Mouse (Mus musculus) lung, embryonic 15.5 days (tissue): ENCODE measurements around the gene Tcte2. TPM values are rescaled to one million over a fixed set of nuclear protein-coding genes. Genes with fewer than 3 reads are reported as not detected.

Experiments
- ATAC-seq: fragments of 200-750 bp; cut with Nextera tagmentation; 2 replicates; pipeline ENCODE4 v1.8.0; 2017; ENCODE audit warnings: moderate number of reproducible peaks, borderline replicate concordance; ENCODE audit not compliant: low FRiP score, low TSS enrichment; ENCODE audit errors: extremely low read depth
- H3K27ac ChIP-seq: fragments of 300-500 bp; sonication (generic); 2 replicates; pipeline ENCODE4 v1.5.1; 2015; ENCODE audit warnings: moderate library complexity, mild to moderate bottlenecking, inconsistent platforms
- H3K27me3 ChIP-seq: fragments of 300-500 bp; sonication (generic); 2 replicates; pipeline ENCODE4 v1.6.1; 2015; ENCODE audit warnings: inconsistent platforms
- H3K36me3 ChIP-seq: fragments of 300-500 bp; sonication (generic); 2 replicates; pipeline ENCODE4 v1.6.1; 2015; ENCODE audit warnings: inconsistent platforms
- H3K4me1 ChIP-seq: fragments of 300-500 bp; sonication (generic); 2 replicates; pipeline ENCODE4 v1.6.1; 2015; ENCODE audit warnings: inconsistent platforms
- H3K4me2 ChIP-seq: fragments of 300-500 bp; sonication (generic); 2 replicates; pipeline ENCODE4 v1.6.1; 2015; ENCODE audit warnings: inconsistent platforms, mild to moderate bottlenecking, moderate library complexity
- H3K4me3 ChIP-seq: fragments of 300-500 bp; sonication (generic); 2 replicates; pipeline ENCODE4 v1.5.1; 2015; ENCODE audit warnings: mild to moderate bottlenecking, inconsistent platforms
- H3K9ac ChIP-seq: fragments of 300-500 bp; sonication (generic); 2 replicates; pipeline ENCODE4 v1.6.1; 2015; ENCODE audit warnings: inconsistent platforms
- H3K9me3 ChIP-seq: fragments of 300-500 bp; sonication (generic); 2 replicates; pipeline ENCODE4 v1.6.1; 2016; ENCODE audit warnings: inconsistent platforms
- WGBS: fragments of 180-500 bp; shearing (Covaris S2); methylation state at CpG from one replicate; pipeline ENCODE4 v1.1.7; 2015; 5-methylcytosine and 5-hydroxymethylcytosine counted together
- polyA plus RNA-seq: library from polyadenylated mRNA; unstranded; fragments of >200 nt; fragmentation: Nextera tagmentation; extraction: Ambion mirVana; gene quantifications from 2 replicates; pipeline ENCODE4 v1.2.1, GENCODE M21; 2015

Tcte2 gene
- polyA plus RNA-seq, 1 experiment from 2014 or later, result 5.1 TPM

DNA sequence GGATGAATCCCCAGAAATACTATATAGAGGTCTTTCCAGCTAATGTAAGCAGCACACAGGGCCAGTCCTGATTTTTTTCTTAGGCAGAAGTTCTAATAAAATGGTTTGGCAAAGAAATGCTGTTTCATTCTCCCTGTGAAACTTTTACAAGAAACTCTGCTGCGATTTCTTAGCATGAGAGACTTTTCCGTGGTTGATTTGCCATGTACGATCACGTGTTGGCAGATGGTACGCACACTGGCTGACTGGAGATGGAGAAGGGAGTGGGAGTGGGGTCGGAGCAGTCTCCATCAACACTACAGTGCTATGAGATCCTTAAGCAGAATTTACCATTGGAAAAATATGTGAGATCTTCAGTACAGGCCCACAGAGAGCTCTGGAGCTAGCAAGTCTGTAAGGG lies 17.4 kb downstream of the Tcte2 start:
- Histone ChIP-seq H3K4me2 (no peak overlapping the region), H3K27ac (peak overlapping the region; percentile 87), H3K27me3 (no peaks in the 10 kb centered on the region), H3K36me3 (no peaks in the 10 kb centered on the region), H3K4me3 (no peak overlapping the region), H3K9ac (no peak overlapping the region), H3K9me3 (no peaks in the 10 kb centered on the region), H3K4me1 (peaks cover 65% of the 10 kb centered on the region)
- WGBS, result 32% methylated on average over 6 of the region's 6 CpGs
- ATAC-seq, result no peak

DNA sequence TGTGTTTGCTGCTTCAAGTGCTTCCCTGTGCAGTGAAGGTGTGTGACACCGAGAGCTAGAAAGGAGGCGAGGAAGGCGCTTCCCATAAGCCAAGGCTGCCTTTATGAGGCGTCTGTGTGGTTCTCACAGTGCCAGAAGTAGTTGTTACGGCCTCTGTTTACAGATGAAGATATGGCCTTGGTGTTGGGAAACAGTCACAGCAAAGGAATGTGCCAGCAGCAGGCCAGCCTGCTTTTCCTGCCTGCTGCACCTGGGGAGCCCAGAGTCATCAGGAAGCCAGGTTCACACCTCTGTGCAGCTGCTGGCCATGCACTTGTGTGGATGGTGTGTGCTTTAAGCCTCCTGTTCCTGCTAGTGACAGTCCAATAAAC lies 17.9 kb downstream of the Tcte2 start:
- H3K36me3 ChIP-seq, result no peaks in the 10 kb centered on the region
- no peaks in the 10 kb centered on the region for H3K27me3 ChIP-seq
- H3K4me3 ChIP-seq, result no peak overlapping the region
- H3K9ac ChIP-seq, result no peak overlapping the region
- H3K4me1 ChIP-seq, result peaks cover 65% of the 10 kb centered on the region
- H3K9me3 ChIP-seq, result no peaks in the 10 kb centered on the region
- H3K27ac ChIP-seq, result peak overlapping the region; percentile 87
- peak; percentile 47; the same call in 1 of the 2 replicates for ATAC-seq
- WGBS, result 7% methylated on average over 5 of the region's 5 CpGs
- H3K4me2 ChIP-seq, result peak overlapping the region; percentile 18; the same call in 1 of the 2 replicates

DNA sequence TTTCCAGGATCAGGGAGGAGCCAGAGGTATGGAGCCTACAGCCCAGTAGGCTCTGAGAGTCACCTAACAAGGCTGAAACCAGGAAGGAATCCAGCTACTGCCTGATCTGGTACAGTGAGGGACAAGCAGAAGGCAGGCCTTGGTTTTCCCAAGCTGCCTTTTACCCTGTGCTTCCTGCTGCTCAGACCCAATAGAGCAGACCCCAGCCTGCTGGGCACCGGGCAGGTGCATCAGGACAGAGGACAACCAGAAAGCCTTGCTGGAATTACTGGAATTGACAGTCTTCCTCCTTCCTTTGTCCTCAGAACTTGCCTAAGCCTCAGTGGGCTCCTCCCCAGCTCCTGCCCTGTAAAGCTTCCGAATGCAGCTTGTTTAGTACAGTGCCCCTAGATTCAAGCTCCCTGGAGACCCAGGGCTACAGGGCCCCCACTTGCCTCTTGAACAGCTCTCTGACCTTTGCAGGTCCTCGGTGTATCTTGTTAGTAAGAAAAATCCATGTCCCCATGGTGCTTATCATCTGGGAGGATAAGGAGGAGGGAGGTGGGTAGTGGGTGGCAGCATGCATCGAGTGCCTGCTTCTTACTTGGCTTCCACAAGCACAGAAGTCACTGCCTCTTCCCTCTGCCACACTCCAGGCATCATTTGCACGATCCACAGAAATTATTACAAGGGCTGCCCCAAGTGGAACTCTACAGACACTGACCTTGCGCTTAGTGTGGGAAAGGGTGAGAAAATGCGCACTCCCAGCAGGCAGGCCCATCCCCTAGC lies 18.5 kb downstream of the Tcte2 start:
- H3K4me1 ChIP-seq, result peaks cover 65% of the 10 kb centered on the region
- H3K4me2 ChIP-seq, result peak overlapping the region; percentile 18; the same call in 1 of the 2 replicates
- H3K27ac ChIP-seq, result peak overlapping the region; percentile 87
- no peak overlapping the region for H3K4me3 ChIP-seq
- H3K27me3 ChIP-seq, result no peaks in the 10 kb centered on the region
- ATAC-seq, result no peak; the same call in 1 of the 2 replicates
- no peaks in the 10 kb centered on the region for H3K9me3 ChIP-seq
- no peaks in the 10 kb centered on the region for H3K36me3 ChIP-seq
- H3K9ac ChIP-seq, result no peak overlapping the region
- 33% methylated on average over 7 of the region's 7 CpGs for WGBS

DNA sequence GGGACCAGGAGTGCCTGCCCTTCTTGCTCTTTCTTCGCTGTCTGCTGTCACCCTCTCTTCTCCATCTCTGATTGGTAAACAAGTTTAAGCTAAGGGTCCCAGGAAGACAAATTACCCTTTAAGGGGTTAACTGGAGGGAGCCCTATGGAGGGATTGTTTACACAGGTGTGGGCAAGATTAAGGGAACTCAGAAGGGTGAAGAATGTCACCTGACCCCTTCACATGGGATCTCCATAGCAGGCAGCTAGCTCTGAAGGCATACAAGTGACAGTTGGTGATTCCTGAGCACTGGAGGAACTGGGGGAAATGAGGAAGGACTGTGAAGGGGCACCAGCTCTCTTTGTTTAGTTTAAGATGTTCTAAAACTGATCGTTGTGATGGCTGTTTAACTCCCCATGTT lies 19.3 kb downstream of the Tcte2 start:
- H3K36me3 ChIP-seq, result no peaks in the 10 kb centered on the region
- H3K27ac ChIP-seq, result peak overlapping the region; percentile 0; the same call in 1 of the 2 replicates
- no peak for ATAC-seq
- H3K4me1 ChIP-seq, result peaks cover 71% of the 10 kb centered on the region
- 23% methylated on average over 2 of the region's 2 CpGs for WGBS
- H3K9me3 ChIP-seq, result no peaks in the 10 kb centered on the region
- H3K9ac ChIP-seq, result no peak overlapping the region
- H3K4me3 ChIP-seq, result no peak overlapping the region
- H3K27me3 ChIP-seq, result no peaks in the 10 kb centered on the region
- no peak overlapping the region for H3K4me2 ChIP-seq

DNA sequence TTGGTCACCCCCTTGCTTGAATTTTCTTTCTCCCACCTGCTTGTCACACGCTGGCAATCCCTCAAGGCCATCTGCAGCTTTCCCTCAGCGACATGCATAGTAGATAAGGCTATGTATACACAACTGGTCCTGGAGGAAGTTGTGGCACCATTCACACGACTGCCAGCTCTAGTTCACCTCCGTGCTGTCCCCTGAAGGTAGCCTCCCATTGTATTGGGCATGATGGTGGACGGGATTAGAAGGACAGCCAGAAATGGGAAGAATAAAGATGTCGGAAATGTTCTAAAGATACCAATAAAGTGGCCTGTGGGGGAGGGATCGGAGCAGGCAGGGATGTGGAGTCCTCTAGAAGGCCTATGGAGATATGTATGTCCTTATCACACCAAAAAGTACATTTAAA lies 20.0 kb downstream of the Tcte2 start:
- Histone ChIP-seq H3K4me3 (no peak overlapping the region), H3K27ac (peak overlapping the region; percentile 70; the same call in 1 of the 2 replicates), H3K36me3 (no peaks in the 10 kb centered on the region), H3K9me3 (no peaks in the 10 kb centered on the region), H3K9ac (no peak overlapping the region), H3K4me2 (no peak overlapping the region), H3K4me1 (peaks cover 74% of the 10 kb centered on the region), H3K27me3 (no peaks in the 10 kb centered on the region)
- ATAC-seq, result no peak
- 46% methylated on average over 7 of the region's 7 CpGs for WGBS

GRCm38 (mm10) chr17:13740796-13741195 lies 20.8 kb downstream of the Tcte2 start:
- ATAC-seq, result no peak
- Histone ChIP-seq H3K4me3 (no peak overlapping the region), H3K27me3 (no peaks in the 10 kb centered on the region), H3K4me1 (peaks cover 71% of the 10 kb centered on the region), H3K4me2 (no peak overlapping the region), H3K9me3 (no peaks in the 10 kb centered on the region), H3K36me3 (no peaks in the 10 kb centered on the region), H3K9ac (no peak overlapping the region), H3K27ac (peak overlapping the region; percentile 70)
- 18% methylated on average over 2 of the region's 2 CpGs for WGBS

DNA sequence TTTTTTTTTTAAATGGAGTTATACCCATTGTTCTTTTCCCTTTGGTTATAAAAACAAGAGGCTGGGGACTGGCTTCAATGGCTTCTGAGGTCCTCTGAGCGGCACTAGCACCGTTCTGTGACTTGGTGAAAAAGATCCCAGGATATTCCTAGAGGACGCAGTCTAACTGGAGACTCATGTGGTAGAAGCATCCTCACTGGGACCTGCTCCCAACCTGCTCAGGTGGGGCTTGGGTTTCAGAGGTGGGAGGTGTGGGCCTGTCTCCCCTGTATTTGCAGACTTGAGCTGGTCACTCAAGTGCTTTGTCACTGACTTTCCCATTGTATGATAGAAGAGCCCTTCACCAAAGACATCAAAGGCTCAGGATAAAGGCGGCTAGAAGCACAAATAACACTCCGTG lies 21.6 kb downstream of the Tcte2 start:
- Histone ChIP-seq H3K9ac (no peak overlapping the region), H3K4me3 (no peak overlapping the region), H3K4me1 (peaks cover 66% of the 10 kb centered on the region), H3K27ac (0 out of 2 replicates have a peak overlapping the region, but pooled peaks have one; percentile 32), H3K27me3 (no peaks in the 10 kb centered on the region), H3K36me3 (no peaks in the 10 kb centered on the region), H3K4me2 (no peak overlapping the region), H3K9me3 (no peaks in the 10 kb centered on the region)
- ATAC-seq, result no peak
- WGBS, result 55% methylated on average over 5 of the region's 5 CpGs

- Histone ChIP-seq H3K4me1 (peaks cover 61% of the 10 kb centered on the region), H3K9ac (no peak overlapping the region), H3K36me3 (no peaks in the 10 kb centered on the region), H3K27ac (no peak overlapping the region), H3K27me3 (no peaks in the 10 kb centered on the region), H3K4me3 (no peak overlapping the region), H3K9me3 (no peaks in the 10 kb centered on the region), H3K4me2 (no peak overlapping the region)
- no peak for ATAC-seq
- WGBS, result 87% methylated on average over 2 of the region's 2 CpGs
These were observed 22.7 kb downstream of the Tcte2 start for GRCm38 (mm10) chr17:13738916-13739315.

- Histone ChIP-seq H3K36me3 (no peaks in the 10 kb centered on the region), H3K4me2 (no peak overlapping the region), H3K27me3 (no peaks in the 10 kb centered on the region), H3K9ac (no peak overlapping the region), H3K27ac (peak overlapping the region; percentile 67), H3K4me1 (peaks cover 54% of the 10 kb centered on the region), H3K9me3 (no peaks in the 10 kb centered on the region), H3K4me3 (no peak overlapping the region)
- no peak for ATAC-seq
- 34% methylated on average over 7 of the region's 7 CpGs for WGBS
These were observed 23.4 kb downstream of the Tcte2 start for GRCm38 (mm10) chr17:13738121-13738776.

GRCm38 (mm10) chr17:13737336-13737735 lies 24.3 kb downstream of the Tcte2 start:
- H3K4me3 ChIP-seq, result no peak overlapping the region
- no peaks in the 10 kb centered on the region for H3K36me3 ChIP-seq
- H3K9me3 ChIP-seq, result no peaks in the 10 kb centered on the region
- H3K4me2 ChIP-seq, result no peak overlapping the region
- no peak overlapping the region for H3K9ac ChIP-seq
- peaks cover 53% of the 10 kb centered on the region for H3K4me1 ChIP-seq
- 0 out of 2 replicates have a peak, but pooled peaks have one; percentile 28 for ATAC-seq
- WGBS, result 42% methylated on average over 6 of the region's 6 CpGs
- peak overlapping the region; percentile 67 for H3K27ac ChIP-seq
- H3K27me3 ChIP-seq, result no peaks in the 10 kb centered on the region

DNA sequence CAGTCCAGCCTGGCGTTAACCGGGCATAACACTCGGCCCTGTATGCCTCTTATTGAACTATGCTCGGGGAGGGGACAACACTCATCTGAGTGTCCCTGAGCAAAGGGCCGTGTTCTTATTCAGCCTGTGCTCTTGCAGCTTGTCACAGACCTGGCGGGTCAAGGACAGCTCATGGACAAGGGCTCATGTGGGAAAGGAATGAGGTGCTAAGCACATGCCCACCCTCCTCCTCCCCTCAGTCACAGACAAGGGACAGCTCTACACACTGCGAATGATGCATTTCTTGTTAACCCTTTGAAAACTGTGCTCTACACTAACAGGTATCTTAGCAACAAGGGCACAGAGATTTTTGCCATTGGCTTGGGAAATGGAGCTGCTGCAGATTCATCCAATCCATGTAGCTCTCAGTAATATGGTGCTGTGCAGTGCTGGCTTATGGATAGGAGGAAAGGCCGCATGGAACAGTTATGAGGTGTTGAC lies 25.8 kb downstream of the Tcte2 start:
- no peaks in the 10 kb centered on the region for H3K36me3 ChIP-seq
- H3K27ac ChIP-seq, result peak overlapping the region; percentile 72
- ATAC-seq, result no peak
- no peak overlapping the region for H3K9ac ChIP-seq
- no peaks in the 10 kb centered on the region for H3K9me3 ChIP-seq
- no peak overlapping the region for H3K4me2 ChIP-seq
- peaks cover 46% of the 10 kb centered on the region for H3K4me1 ChIP-seq
- H3K4me3 ChIP-seq, result no peak overlapping the region
- WGBS, result 45% methylated on average over 8 of the region's 8 CpGs
- no peaks in the 10 kb centered on the region for H3K27me3 ChIP-seq

DNA sequence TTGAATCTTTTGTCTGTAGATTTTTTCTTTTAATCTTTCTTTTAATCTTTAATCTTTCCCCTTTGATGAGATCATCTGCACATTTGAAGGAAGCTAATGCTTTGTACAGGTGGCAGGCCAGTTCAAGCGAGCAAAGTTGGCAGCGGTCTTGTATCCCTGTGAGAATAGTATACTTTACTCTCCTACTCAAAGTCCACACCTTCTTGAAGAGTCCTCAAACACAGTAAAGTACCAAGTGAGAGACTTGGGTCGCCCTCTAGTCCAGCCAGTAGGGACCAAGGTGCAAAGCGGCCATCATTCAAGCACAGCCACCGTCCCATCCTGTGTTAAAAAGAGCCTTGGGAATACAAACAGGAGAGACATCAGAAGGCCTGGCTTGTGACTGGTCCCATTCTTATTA lies 26.6 kb downstream of the Tcte2 start:
- no peak overlapping the region for H3K4me3 ChIP-seq
- no peaks in the 10 kb centered on the region for H3K36me3 ChIP-seq
- peaks cover 38% of the 10 kb centered on the region for H3K4me1 ChIP-seq
- H3K9me3 ChIP-seq, result no peaks in the 10 kb centered on the region
- WGBS, result 48% methylated on average over 5 of the region's 5 CpGs
- no peaks in the 10 kb centered on the region for H3K27me3 ChIP-seq
- H3K9ac ChIP-seq, result no peak overlapping the region
- peak; percentile 55 for ATAC-seq
- H3K4me2 ChIP-seq, result no peak overlapping the region
- H3K27ac ChIP-seq, result peak overlapping the region; percentile 72
